Mouse (Mus musculus) limb, embryonic 12.5 days (tissue): ENCODE data around the gene Olfr215. TPM values are rescaled to one million over a fixed set of nuclear protein-coding genes. Genes with fewer than 3 reads are reported as not detected.
"Not testable (repeated sequence)": the region's sequence is repeated elsewhere in the genome, so short reads cannot be mapped to it uniquely, and the experiment has no call there.

Experiments
- ATAC-seq: fragments of 200-750 bp; cut with Nextera tagmentation; 2 replicates; pipeline ENCODE4 v1.8.0; 2017; ENCODE audit warnings: low read depth, moderate TSS enrichment; ENCODE audit not compliant: insufficient number of reproducible peaks, insufficient read depth, low FRiP score, low TSS enrichment
- H3K27ac ChIP-seq: fragments of 300-500 bp; sonication (generic); 2 replicates; pipeline ENCODE4 v1.5.1; 2016; ENCODE audit warnings: mild to moderate bottlenecking, moderate library complexity
- H3K27me3 ChIP-seq: fragments of 300-500 bp; sonication (generic); 2 replicates; pipeline ENCODE4 v1.6.1; 2016; ENCODE audit warnings: mild to moderate bottlenecking, moderate library complexity
- H3K36me3 ChIP-seq: fragments of 300-500 bp; sonication (generic); 2 replicates; pipeline ENCODE4 v1.6.1; 2016; ENCODE audit warnings: mild to moderate bottlenecking, moderate library complexity
- H3K4me1 ChIP-seq: fragments of 300-500 bp; sonication (generic); replicated peaks from 2 replicates; pipeline ENCODE4 v1.6.1; 2016
- H3K4me2 ChIP-seq: fragments of 300-500 bp; sonication (generic); 2 replicates; pipeline ENCODE4 v1.6.1; 2016; ENCODE audit warnings: mild to moderate bottlenecking, moderate library complexity
- H3K4me3 ChIP-seq: fragments of 300-500 bp; sonication (generic); replicated peaks from 2 replicates; pipeline ENCODE4 v1.5.1; 2016; ENCODE audit warnings: mild to moderate bottlenecking
- H3K9ac ChIP-seq: fragments of 300-500 bp; sonication (generic); replicated peaks from 2 replicates; pipeline ENCODE4 v1.6.1; 2016; ENCODE audit warnings: mild to moderate bottlenecking, moderate library complexity
- H3K9me3 ChIP-seq: fragments of 300-500 bp; sonication (generic); 2 replicates; pipeline ENCODE4 v1.6.1; 2016; ENCODE audit warnings: mild to moderate bottlenecking, moderate library complexity
- WGBS: fragments of 180-500 bp; shearing (Covaris S2); methylation state at CpG from one replicate; pipeline ENCODE4 v1.1.7; 2016; 5-methylcytosine and 5-hydroxymethylcytosine counted together
- polyA plus RNA-seq: library from polyadenylated mRNA; unstranded; fragments of >200 nt; fragmentation: Nextera tagmentation; extraction: Ambion mirVana; gene quantifications from 2 replicates; pipeline ENCODE4 v1.2.1, GENCODE M21; 2016

Olfr215 gene
- polyA plus RNA-seq, 1 experiment from 2014 or later: not detected

DNA sequence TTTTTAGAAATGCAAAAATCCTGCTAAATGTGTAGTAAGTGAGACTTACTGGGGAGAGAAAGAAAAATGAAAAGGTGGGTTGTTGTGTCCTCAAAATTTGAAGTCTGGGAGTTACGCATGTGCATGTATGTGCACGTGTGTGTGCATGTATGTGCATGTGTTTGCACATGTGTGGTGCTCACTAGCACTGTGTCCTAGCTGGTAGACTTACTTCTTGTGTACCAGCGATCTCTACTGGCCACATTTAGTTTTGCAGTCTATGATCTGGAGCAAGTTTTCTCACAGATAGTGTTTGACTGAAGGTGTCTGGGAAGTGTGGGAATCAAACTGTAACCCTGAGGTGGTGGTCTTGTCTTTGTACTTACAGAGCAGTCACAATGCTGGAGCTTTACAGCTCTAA lies 14.2 kb downstream of the Olfr215 start:
- Histone ChIP-seq H3K9ac (no peak overlapping the region), H3K27me3 (no peaks in the 10 kb centered on the region; the same call in 1 of the 2 replicates), H3K9me3 (no peaks in the 10 kb centered on the region), H3K4me1 (no peaks in the 10 kb centered on the region), H3K4me3 (no peak overlapping the region), H3K4me2 (no peak overlapping the region), H3K27ac (no peak overlapping the region), H3K36me3 (no peaks in the 10 kb centered on the region)
- ATAC-seq: no peak
- 31% methylated on average over 3 of the region's 3 CpGs for WGBS

- Histone ChIP-seq H3K9me3 (no peaks in the 10 kb centered on the region), H3K4me3 (no peak overlapping the region), H3K4me2 (no peak overlapping the region), H3K9ac (no peak overlapping the region), H3K27ac (no peak overlapping the region), H3K27me3 (no peaks in the 10 kb centered on the region), H3K36me3 (no peaks in the 10 kb centered on the region), H3K4me1 (no peaks in the 10 kb centered on the region)
- WGBS: 63% methylated on average over 3 of the region's 3 CpGs
- no peak for ATAC-seq
Measured at GRCm38 (mm10) chr6:116554952-116555351, 29.0 kb downstream of the Olfr215 start.

- no peak for ATAC-seq
- H3K4me3 ChIP-seq: no peak within 1 kb of the TSS
- no peak within 1 kb of the TSS for H3K4me2 ChIP-seq
- H3K36me3 ChIP-seq: no peaks in the 10 kb centered on the region
- H3K9me3 ChIP-seq: no peaks in the 10 kb centered on the region
- no peak within 1 kb of the TSS for H3K27ac ChIP-seq
- no peak within 1 kb of the TSS for H3K9ac ChIP-seq
- H3K4me1 ChIP-seq: no peaks in the 10 kb centered on the region
- no peaks in the 10 kb centered on the region for H3K27me3 ChIP-seq
- WGBS: 82% methylated on average over 1 of the region's 1 CpGs
Measured at GRCm38 (mm10) chr6:116553935-116554334, 30.1 kb downstream of the Olfr215 start, which contains the start of gene Olfr214. Olfr214 (plus strand) TSS chr6:116554235.

DNA sequence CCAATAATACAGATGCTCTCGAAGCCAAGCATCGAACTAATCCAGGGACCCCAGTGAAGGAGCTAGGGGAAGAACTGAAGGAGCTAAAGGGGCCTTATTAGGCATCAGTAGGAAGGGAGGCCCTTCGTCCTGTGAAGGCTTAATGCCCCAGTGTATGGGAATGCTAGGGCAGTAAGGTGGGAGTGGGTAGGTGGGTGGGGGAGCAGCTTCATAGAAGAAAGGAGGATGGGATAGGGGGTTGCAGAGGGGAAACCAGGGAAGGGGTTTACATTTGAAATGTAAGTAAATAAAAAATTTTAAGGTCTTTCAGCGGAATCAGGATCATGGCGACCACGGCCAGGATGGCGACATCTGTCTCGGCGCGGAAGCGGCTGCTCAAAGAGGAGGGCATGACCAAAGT lies 33.2 kb downstream of the Olfr215 start, which contains the start of gene Gm5580:
TSS of gene Gm5580 (plus strand) at position 301 of the 400 bp plus-strand sequence.
- H3K4me2 ChIP-seq, H3K36me3 ChIP-seq, H3K4me1 ChIP-seq, ATAC-seq, H3K9ac ChIP-seq, H3K27me3 ChIP-seq, H3K9me3 ChIP-seq, H3K4me3 ChIP-seq, H3K27ac ChIP-seq: not testable (repeated sequence)
- WGBS: 95% methylated on average over 11 of the region's 11 CpGs

DNA sequence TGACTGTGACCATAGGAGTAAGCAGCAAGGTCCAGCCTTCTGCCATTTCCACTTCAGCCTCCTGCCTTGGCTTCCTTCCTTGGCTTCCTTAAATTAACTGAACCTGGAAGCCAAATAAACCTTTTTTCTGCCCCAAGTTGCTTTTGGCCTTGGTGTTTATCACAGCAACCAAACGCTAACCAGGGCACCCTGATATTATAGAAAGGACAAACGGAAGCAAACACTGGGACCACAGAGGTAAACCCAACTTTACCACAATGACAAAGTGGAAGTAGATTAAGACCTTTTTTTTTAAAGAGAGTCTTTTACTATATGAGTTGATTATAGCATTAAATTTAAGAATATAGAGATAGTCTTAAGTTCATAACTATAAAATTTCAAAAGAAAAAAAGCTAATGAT lies 41.5 kb downstream of the Olfr215 start:
- Histone ChIP-seq H3K36me3 (no peaks in the 10 kb centered on the region), H3K4me3 (no peak overlapping the region), H3K4me1 (no peaks in the 10 kb centered on the region), H3K27me3 (no peaks in the 10 kb centered on the region), H3K4me2 (no peak overlapping the region), H3K27ac (no peak overlapping the region), H3K9ac (no peak overlapping the region), H3K9me3 (no peaks in the 10 kb centered on the region)
- ATAC-seq: no peak
- WGBS: 82% methylated on average over 2 of the region's 2 CpGs

GRCm38 (mm10) chr6:116538156-116538555 lies 45.8 kb downstream of the Olfr215 start, which contains the start of gene Olfr213:
Olfr213 (plus strand) TSS chr6:116538456.
- Histone ChIP-seq H3K4me1 (no peaks in the 10 kb centered on the region), H3K4me2 (no peak within 1 kb of the TSS), H3K9me3 (no peaks in the 10 kb centered on the region), H3K36me3 (no peaks in the 10 kb centered on the region), H3K9ac (no peak within 1 kb of the TSS), H3K27me3 (no peaks in the 10 kb centered on the region), H3K4me3 (no peak within 1 kb of the TSS), H3K27ac (no peak within 1 kb of the TSS)
- ATAC-seq: no peak
- 78% methylated on average over 1 of the region's 1 CpGs for WGBS

Other genes starting within 250 kb of the Olfr215 start
- 24.0 and 24.3 TPM in 2 replicates for gene March8, start 246.2 kb downstream of the Olfr215 start, polyA plus RNA-seq
- gene Alox5, start 123.0 kb downstream of the Olfr215 start, polyA plus RNA-seq: 0.59 and 0.82 TPM in 2 replicates
- gene Olfr211, start 95.1 kb downstream of the Olfr215 start, polyA plus RNA-seq: not detected in 2 replicates
- not detected in 2 replicates for gene Olfr212, start 77.7 kb downstream of the Olfr215 start, polyA plus RNA-seq
- gene Olfr213, start 45.7 kb downstream of the Olfr215 start, polyA plus RNA-seq: not detected in 2 replicates
- 0.29 and 0.37 TPM in 2 replicates for gene Gm5580, start 33.1 kb downstream of the Olfr215 start, polyA plus RNA-seq
- gene Olfr214, start 30.0 kb downstream of the Olfr215 start, polyA plus RNA-seq: not detected in 2 replicates
- gene Zfp422, start 44.8 kb upstream of the Olfr215 start, polyA plus RNA-seq: 262 and 269 TPM in 2 replicates
- 19.9 and 22.1 TPM in 2 replicates for gene Depp1, start 66.4 kb upstream of the Olfr215 start, polyA plus RNA-seq
- gene Rassf4, start 89.8 kb upstream of the Olfr215 start, polyA plus RNA-seq: 6.2 and 6.5 TPM in 2 replicates
- 0.06 TPM in 2 replicates for gene Tmem72, start 132.7 kb upstream of the Olfr215 start, polyA plus RNA-seq